Mouse (Mus musculus): ENCODE measurements at regions not wholly inside any gene's neighbourhood (a gene's known extent, or its start where the extent isn't known, plus 50 kb on each side); places are given as distances from the start of the nearest gene placed in this dataset.

- DNase-seq (ENCODE audit: low read depth, low spot score): no peak
Observed at GRCm38 (mm10) chr2:160256251-160256650, 77.7 kb downstream of the Gm826 start.

GRCm38 (mm10) chr2:160250228-160250627 lies 83.7 kb downstream of the Gm826 start:
- DNase-seq (ENCODE audit: low read depth, low spot score): no peak

- DNase-seq (ENCODE audit: low read depth, low spot score): no peak
Observed at GRCm38 (mm10) chr2:160249104-160250093, 84.6 kb downstream of the Gm826 start.

GRCm38 (mm10) chr2:160247286-160247685 lies 86.7 kb downstream of the Gm826 start:
- DNase-seq (ENCODE audit: low read depth, low spot score): no peak

- no peak for DNase-seq (ENCODE audit: low read depth, low spot score)
Observed at GRCm38 (mm10) chr2:160246356-160246755, 87.6 kb downstream of the Gm826 start.

- DNase-seq (ENCODE audit: low read depth, low spot score): no peak
Observed at GRCm38 (mm10) chr2:160244866-160245265, 89.1 kb downstream of the Gm826 start.

GRCm38 (mm10) chr2:160240531-160241379 lies 93.2 kb downstream of the Gm826 start:
- DNase-seq (ENCODE audit: low read depth, low spot score): no peak

- no peak for DNase-seq (ENCODE audit: low read depth, low spot score)
Observed at GRCm38 (mm10) chr2:160237436-160238104, 96.4 kb downstream of the Gm826 start.

- DNase-seq (ENCODE audit: low read depth, low spot score): no peak
Observed at GRCm38 (mm10) chr2:160236806-160237205, 97.2 kb downstream of the Gm826 start.

- DNase-seq (ENCODE audit: low read depth, low spot score): no peak
Observed at GRCm38 (mm10) chr2:160230786-160231185, 103.2 kb downstream of the Gm826 start.

GRCm38 (mm10) chr2:160228331-160229035 lies 105.5 kb downstream of the Gm826 start:
- no peak for DNase-seq (ENCODE audit: low read depth, low spot score)

- DNase-seq (ENCODE audit: low read depth, low spot score): no peak
Observed at GRCm38 (mm10) chr2:160225450-160225849, 108.5 kb downstream of the Gm826 start.

GRCm38 (mm10) chr2:160223366-160223765 lies 110.6 kb downstream of the Gm826 start:
- no peak for DNase-seq (ENCODE audit: low read depth, low spot score)

- no peak for DNase-seq (ENCODE audit: low read depth, low spot score)
Observed at GRCm38 (mm10) chr2:160221772-160222171, 112.2 kb downstream of the Gm826 start.

- DNase-seq (ENCODE audit: low read depth, low spot score): no peak
Observed at GRCm38 (mm10) chr2:160220562-160221021, 113.4 kb downstream of the Gm826 start.

- DNase-seq (ENCODE audit: low read depth, low spot score): no peak
Observed at GRCm38 (mm10) chr2:160214032-160214812, 119.7 kb downstream of the Gm826 start.

GRCm38 (mm10) chr2:160210507-160210906 lies 123.5 kb downstream of the Gm826 start:
- DNase-seq (ENCODE audit: low read depth, low spot score): no peak

GRCm38 (mm10) chr2:160209589-160210264 lies 124.2 kb downstream of the Gm826 start:
- DNase-seq (ENCODE audit: low read depth, low spot score): no peak

- no peak for DNase-seq (ENCODE audit: low read depth, low spot score)
Observed at GRCm38 (mm10) chr2:160208295-160208694, 125.7 kb downstream of the Gm826 start.

- DNase-seq (ENCODE audit: low read depth, low spot score): no peak
Observed at GRCm38 (mm10) chr2:160207226-160207625, 126.7 kb downstream of the Gm826 start.

Data from retina, postnatal 7 days (tissue).